Mouse (Mus musculus): ENCODE results near the gene Prune1. TPM values are rescaled to one million over a fixed set of nuclear protein-coding genes. Genes with fewer than 3 reads are reported as not detected.
"Not testable (repeated sequence)": the region's sequence is repeated elsewhere in the genome, so short reads cannot be mapped to it uniquely, and the experiment has no call there.

Prune1 gene
- polyA plus RNA-seq, 1 experiment, result 19.1 TPM

- Histone ChIP-seq H3K36me3 (ENCODE audit: control insufficient read depth, insufficient read depth, low read length) (no peaks in the 10 kb centered on the region), H3K27me3 (ENCODE audit: control insufficient read depth, insufficient read depth, low read length) (no peaks in the 10 kb centered on the region), H3K4me3 (ENCODE audit: control insufficient read depth, low read depth, low read length) (no peak overlapping the region), H3K4me1 (ENCODE audit: control insufficient read depth, insufficient read depth, low read length) (no peaks in the 10 kb centered on the region), H3K27ac (ENCODE audit: control insufficient read depth, insufficient read depth, low read depth, low read length) (no peak overlapping the region)
- TF ChIP-seq POLR2A (IDR thresholded peaks at IDR 0.05; ENCODE audit: control insufficient read depth, low read depth, low read length) (no peak), CTCF (IDR thresholded peaks at IDR 0.05; ENCODE audit: control insufficient read depth, insufficient read depth, insufficient replicate concordance, low read depth, low read length) (no peak)
These were observed 58.8 kb downstream of the Prune1 start for GRCm38 (mm10) chr3:95223041-95223440.

- H3K4me1 ChIP-seq (ENCODE audit: control insufficient read depth, insufficient read depth, low read length), result no peaks in the 10 kb centered on the region; the same call in 1 of the 2 replicates
- H3K27ac ChIP-seq (ENCODE audit: control insufficient read depth, insufficient read depth, low read depth, low read length), result no peak overlapping the region; the same call in 1 of the 2 replicates
- H3K36me3 ChIP-seq (ENCODE audit: control insufficient read depth, insufficient read depth, low read length), result no peaks in the 10 kb centered on the region
- TF ChIP-seq POLR2A (IDR thresholded peaks at IDR 0.05; ENCODE audit: control insufficient read depth, low read depth, low read length) (no peak), CTCF (IDR thresholded peaks at IDR 0.05; ENCODE audit: control insufficient read depth, insufficient read depth, insufficient replicate concordance, low read depth, low read length) (no peak)
- peak overlapping the region; percentile 95; the same call in 1 of the 2 replicates for H3K4me3 ChIP-seq (ENCODE audit: control insufficient read depth, low read depth, low read length)
- H3K27me3 ChIP-seq (ENCODE audit: control insufficient read depth, insufficient read depth, low read length), result no peaks in the 10 kb centered on the region
These were observed 63.3 kb downstream of the Prune1 start for GRCm38 (mm10) chr3:95218466-95219137.

GRCm38 (mm10) chr3:95217255-95218134 is 64.4 kb downstream of the Prune1 start, which contains the start of gene Gabpb2:
Gene Gabpb2, minus strand, starts transcription at chr3:95217916.
- peak within 1 kb of the TSS; percentile 95 for H3K4me3 ChIP-seq (ENCODE audit: control insufficient read depth, low read depth, low read length)
- H3K27me3 ChIP-seq (ENCODE audit: control insufficient read depth, insufficient read depth, low read length), result no peaks in the 10 kb centered on the region
- H3K27ac ChIP-seq (ENCODE audit: control insufficient read depth, insufficient read depth, low read depth, low read length), result peak within 1 kb of the TSS; percentile 94
- H3K36me3 ChIP-seq (ENCODE audit: control insufficient read depth, insufficient read depth, low read length), result no peaks in the 10 kb centered on the region
- TF ChIP-seq CTCF (IDR thresholded peaks at IDR 0.05; ENCODE audit: control insufficient read depth, insufficient read depth, insufficient replicate concordance, low read depth, low read length) (peak; percentile 81; the same call in 1 of the 2 replicates), POLR2A (IDR thresholded peaks at IDR 0.05; ENCODE audit: control insufficient read depth, low read depth, low read length) (peak; percentile 81; the same call in 1 of the 2 replicates)
- no peaks in the 10 kb centered on the region; the same call in 1 of the 2 replicates for H3K4me1 ChIP-seq (ENCODE audit: control insufficient read depth, insufficient read depth, low read length)

GRCm38 (mm10) chr3:95216655-95217254 is 65.1 kb downstream of the Prune1 start:
- Histone ChIP-seq H3K27ac (ENCODE audit: control insufficient read depth, insufficient read depth, low read depth, low read length) (peak overlapping the region; percentile 75), H3K27me3 (ENCODE audit: control insufficient read depth, insufficient read depth, low read length) (no peaks in the 10 kb centered on the region), H3K36me3 (ENCODE audit: control insufficient read depth, insufficient read depth, low read length) (no peaks in the 10 kb centered on the region), H3K4me1 (ENCODE audit: control insufficient read depth, insufficient read depth, low read length) (no peaks in the 10 kb centered on the region; the same call in 1 of the 2 replicates), H3K4me3 (ENCODE audit: control insufficient read depth, low read depth, low read length) (peak overlapping the region; percentile 95)
- TF ChIP-seq CTCF (IDR thresholded peaks at IDR 0.05; ENCODE audit: control insufficient read depth, insufficient read depth, insufficient replicate concordance, low read depth, low read length), result no peak
- TF ChIP-seq POLR2A (IDR thresholded peaks at IDR 0.05; ENCODE audit: control insufficient read depth, low read depth, low read length), result no peak

GRCm38 (mm10) chr3:95213609-95213975 is 68.3 kb downstream of the Prune1 start:
- Histone ChIP-seq H3K4me3 (ENCODE audit: control insufficient read depth, low read depth, low read length) (no peak overlapping the region), H3K36me3 (ENCODE audit: control insufficient read depth, insufficient read depth, low read length) (no peaks in the 10 kb centered on the region), H3K27ac (ENCODE audit: control insufficient read depth, insufficient read depth, low read depth, low read length) (no peak overlapping the region), H3K27me3 (ENCODE audit: control insufficient read depth, insufficient read depth, low read length) (no peaks in the 10 kb centered on the region), H3K4me1 (ENCODE audit: control insufficient read depth, insufficient read depth, low read length) (no peaks in the 10 kb centered on the region; the same call in 1 of the 2 replicates)
- TF ChIP-seq POLR2A (IDR thresholded peaks at IDR 0.05; ENCODE audit: control insufficient read depth, low read depth, low read length) (no peak), CTCF (IDR thresholded peaks at IDR 0.05; ENCODE audit: control insufficient read depth, insufficient read depth, insufficient replicate concordance, low read depth, low read length) (no peak)

DNA sequence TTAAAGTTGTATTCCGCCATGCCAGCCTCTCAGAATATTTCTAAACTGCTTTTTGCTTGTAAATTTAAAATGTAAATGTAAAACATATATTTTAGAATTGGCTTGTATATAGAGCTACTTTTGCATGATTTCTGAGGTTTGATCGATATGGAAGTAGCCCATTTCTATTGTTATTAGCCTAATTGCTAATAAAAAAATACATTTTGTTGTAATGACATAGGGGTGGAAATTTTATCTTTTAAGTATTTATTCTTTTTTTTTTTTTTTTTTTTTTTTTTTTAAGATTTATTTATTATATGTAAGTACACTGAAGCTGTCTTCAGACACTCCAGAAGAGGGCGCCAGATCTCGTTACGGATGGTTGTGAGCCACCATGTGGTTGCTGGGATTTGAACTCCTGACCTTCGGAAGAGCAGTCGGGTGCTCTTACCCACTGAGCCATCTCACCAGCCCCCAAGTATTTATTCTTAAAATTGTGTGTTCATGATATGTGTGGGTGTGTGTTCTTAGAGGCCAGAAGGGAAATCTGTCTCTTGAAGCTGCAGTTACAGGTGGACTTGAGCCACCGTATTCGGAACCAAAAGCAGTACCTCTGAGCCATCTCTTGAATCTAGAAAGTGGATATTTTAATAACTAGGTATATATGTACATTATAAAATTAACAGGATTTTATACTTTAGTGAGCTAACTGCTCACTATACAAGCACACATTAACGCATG is 68.8 kb downstream of the Prune1 start:
- not testable (repeated sequence) for H3K36me3 ChIP-seq (ENCODE audit: control insufficient read depth, insufficient read depth, low read length); H3K4me3 ChIP-seq (ENCODE audit: control insufficient read depth, low read depth, low read length); H3K27ac ChIP-seq (ENCODE audit: control insufficient read depth, insufficient read depth, low read depth, low read length); H3K27me3 ChIP-seq (ENCODE audit: control insufficient read depth, insufficient read depth, low read length); H3K4me1 ChIP-seq (ENCODE audit: control insufficient read depth, insufficient read depth, low read length)

All from testis, adult 2 months (tissue).